Mouse (Mus musculus): ENCODE measurements around the gene Mpzl2. TPM values are rescaled to one million over a fixed set of nuclear protein-coding genes. Genes with fewer than 3 reads are reported as not detected.

Gene Mpzl2
- total and polyA plus RNA-seq, 3 experiments, result 4.9 to 12.5 (median 9.2) TPM

DNA sequence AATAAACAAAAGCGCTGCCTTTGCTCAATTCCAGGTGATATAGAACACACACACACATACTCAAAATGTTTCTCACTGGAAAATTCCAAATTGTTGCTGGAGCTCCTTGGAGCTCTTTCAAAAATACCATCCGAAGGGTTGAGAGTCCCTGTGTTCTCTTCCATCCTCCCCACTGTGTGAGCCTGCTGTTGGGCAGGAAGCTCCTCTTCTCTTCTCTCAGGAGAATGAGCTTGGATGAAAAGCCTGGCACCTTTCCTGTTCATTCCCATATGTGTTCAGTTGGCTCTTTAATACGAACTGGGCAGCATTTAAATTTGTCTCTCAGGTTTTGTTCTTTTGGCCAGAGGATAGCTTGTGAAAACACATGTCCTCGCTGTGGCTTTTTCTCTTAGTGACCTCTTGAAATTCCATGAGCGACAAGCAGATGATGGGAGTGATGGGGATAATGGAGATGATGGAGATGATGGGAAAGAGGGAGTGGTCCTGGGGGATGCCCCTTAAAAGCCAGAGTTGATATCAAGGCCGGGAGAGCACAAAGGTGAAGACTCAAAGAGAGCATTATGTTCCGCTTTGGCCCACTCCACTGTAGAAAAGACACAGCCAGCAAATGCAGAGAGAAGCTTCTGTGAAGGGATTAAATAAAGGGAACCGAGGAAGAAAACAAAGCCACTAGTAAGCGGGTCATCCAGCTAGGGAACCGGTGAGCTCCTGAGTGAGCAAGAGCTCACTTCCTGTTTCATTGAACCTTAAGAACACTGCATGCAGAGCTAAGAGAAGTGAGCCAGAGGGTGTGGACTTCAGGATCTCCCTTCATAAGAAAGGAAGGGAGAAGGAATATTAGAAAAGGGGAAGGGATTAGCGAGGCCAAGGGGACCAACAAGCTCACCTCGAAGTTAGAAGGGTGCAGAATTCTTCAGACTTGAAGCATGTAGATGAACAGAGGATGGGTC lies 46.4 kb downstream of the Mpzl2 start:
- no peak for DNase-seq

- DNase-seq, result no peak
Observed at GRCm38 (mm10) chr9:45088040-45088439, 48.4 kb downstream of the Mpzl2 start.

GRCm38 (mm10) chr9:45090811-45091210 lies 51.2 kb downstream of the Mpzl2 start:
- DNase-seq, result no peak

DNA sequence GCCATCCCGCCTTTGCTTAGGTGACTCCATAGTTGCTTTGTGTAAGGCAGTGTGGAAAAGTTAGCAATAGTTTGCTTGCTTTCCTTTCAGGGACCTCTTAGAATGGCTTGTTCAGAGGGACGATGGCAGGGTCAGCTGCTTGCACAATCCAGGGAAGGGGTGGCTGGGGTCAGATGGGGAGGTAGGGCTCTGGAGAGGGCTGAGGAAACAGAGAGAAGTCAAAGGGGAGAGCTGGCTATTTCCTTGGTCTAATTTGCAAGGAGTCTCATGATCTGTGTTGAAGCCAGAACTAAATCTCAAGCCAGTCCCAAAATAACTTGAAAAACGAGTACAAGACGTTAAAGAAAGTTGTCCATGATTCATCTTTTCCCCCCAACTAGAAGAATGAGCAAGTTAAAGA lies 53.0 kb downstream of the Mpzl2 start:
- peak; percentile 28 for DNase-seq

DNA sequence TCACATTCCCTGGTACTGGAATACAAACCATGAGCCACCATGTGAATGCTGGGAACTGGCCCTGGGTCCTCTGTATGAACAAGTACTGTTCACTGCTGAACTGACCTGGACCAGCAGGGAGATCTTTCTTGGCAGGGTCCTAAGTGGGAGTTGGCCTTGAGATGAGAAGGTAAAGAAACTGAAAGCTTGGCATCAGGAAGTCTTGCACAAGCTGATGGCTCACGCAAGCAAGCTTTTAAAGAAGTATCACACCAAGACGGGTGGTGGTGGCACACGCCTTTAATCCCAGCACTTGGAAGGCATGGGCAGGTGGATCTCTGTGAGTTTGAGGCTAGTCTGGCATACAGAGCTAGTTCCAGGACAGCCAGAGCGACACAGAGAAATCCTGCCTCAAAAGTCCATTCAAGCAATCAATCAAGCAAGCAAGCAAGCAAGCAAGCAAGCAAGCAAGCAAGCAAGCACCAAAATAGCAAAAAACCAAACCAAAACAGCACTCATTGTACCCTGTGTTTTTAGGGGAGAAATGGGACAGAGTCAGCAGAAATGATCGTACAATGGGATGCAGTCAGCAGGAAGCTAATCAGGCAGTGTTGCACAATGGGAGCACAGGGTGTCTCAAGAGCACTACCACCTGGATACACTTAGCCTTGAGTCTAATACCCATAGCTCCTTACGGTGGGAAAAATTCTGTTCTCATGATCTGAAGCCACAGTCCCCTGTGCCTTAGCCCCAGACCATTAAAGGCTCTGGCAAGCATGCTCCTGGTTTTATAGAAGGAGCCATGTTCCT lies 55.7 kb downstream of the Mpzl2 start:
- peak; percentile 7 for DNase-seq

DNA sequence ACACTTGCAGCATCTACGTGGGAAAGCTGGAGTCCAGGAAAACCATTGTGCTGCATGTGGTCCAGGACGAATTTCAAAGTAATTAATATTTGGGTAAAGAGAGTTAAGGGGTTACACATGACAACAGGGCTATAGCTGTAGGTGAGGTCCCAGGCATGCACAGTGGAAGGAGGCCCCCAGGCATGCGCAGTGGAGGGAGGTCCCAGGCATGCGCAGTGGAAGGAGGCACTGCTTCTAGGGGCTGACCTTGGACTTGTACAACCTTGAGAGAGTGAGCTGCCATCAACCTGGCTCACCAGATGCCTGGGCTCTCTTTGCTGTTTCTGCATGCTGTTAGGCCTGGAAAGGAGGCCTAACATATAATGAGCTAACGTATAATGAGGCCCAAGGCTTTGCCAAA lies 58.3 kb downstream of the Mpzl2 start:
- peak; percentile 5 for DNase-seq

- no peak for DNase-seq
Observed at GRCm38 (mm10) chr9:45098426-45098825, 58.8 kb downstream of the Mpzl2 start.

GRCm38 (mm10) chr9:45102528-45102927 lies 62.9 kb downstream of the Mpzl2 start:
- DNase-seq, result peak; percentile 45

- DNase-seq, result peak; percentile 5
Observed at GRCm38 (mm10) chr9:45103211-45103979, 63.8 kb downstream of the Mpzl2 start.

Other genes with a start within 250 kb of the Mpzl2 start
- gene Tmem25, start 240.5 kb upstream of the Mpzl2 start, total RNA-seq (2021), result 1 to 10 TPM; 3.1 to 9.8 TPM
- 15.7 and 22.1 TPM in 2 replicates for gene Tmem25, start 240.5 kb upstream of the Mpzl2 start, polyA plus RNA-seq (2012; rRNA removed)
- gene Ttc36, start 236.7 kb upstream of the Mpzl2 start, total RNA-seq (2021), result 1 to 10 TPM; 1.6 to 4.1 TPM
- 16.6 and 21.5 TPM in 2 replicates for gene Ttc36, start 236.7 kb upstream of the Mpzl2 start, polyA plus RNA-seq (2012; rRNA removed)
- 10 to 100 TPM; 20.0 to 38.4 TPM for gene Kmt2a, start 158.5 kb upstream of the Mpzl2 start, total RNA-seq (2021)
- 12.9 and 19.4 TPM in 2 replicates for gene Kmt2a, start 158.5 kb upstream of the Mpzl2 start, polyA plus RNA-seq (2012; rRNA removed)
- 100 to 1,000 TPM; 557 to 696 TPM for gene Atp5l, start 119.1 kb upstream of the Mpzl2 start, total RNA-seq (2021)
- gene Atp5l, start 119.1 kb upstream of the Mpzl2 start, polyA plus RNA-seq (2012; rRNA removed), result 184 and 248 TPM in 2 replicates
- 100 to 1,000 TPM in 1 of 2 experiments, 10 to 100 TPM in 1; 90.8 to 121 TPM for gene Ube4a, start 74.2 kb upstream of the Mpzl2 start, total RNA-seq (2021)
- 4.1 and 6.4 TPM in 2 replicates for gene Ube4a, start 74.2 kb upstream of the Mpzl2 start, polyA plus RNA-seq (2012; rRNA removed)
- 1 to 10 TPM in 1 of 2 experiments, not detected in 1; 1.0 TPM for gene Cd3g, start 59.4 kb upstream of the Mpzl2 start, total RNA-seq (2021)
- 0.21 TPM in 1 of 2 replicates, not detected in the other for gene Cd3g, start 59.4 kb upstream of the Mpzl2 start, polyA plus RNA-seq (2012; rRNA removed)
- gene Cd3d, start 58.0 kb upstream of the Mpzl2 start, total RNA-seq (2021), result under 1 TPM in 1 of 2 experiments, not detected in 1; 0.90 TPM
- 0.06 TPM in 1 of 2 replicates, not detected in the other for gene Cd3d, start 58.0 kb upstream of the Mpzl2 start, polyA plus RNA-seq (2012; rRNA removed)
- 1 to 10 TPM in 1 of 2 experiments, under 1 TPM in 1; 0.55 to 1.5 TPM for gene Cd3e, start 30.2 kb upstream of the Mpzl2 start, total RNA-seq (2021)
- gene Cd3e, start 30.2 kb upstream of the Mpzl2 start, polyA plus RNA-seq (2012; rRNA removed), result 0.34 and 0.42 TPM in 2 replicates
- gene Mpzl3, start 15.4 kb downstream of the Mpzl2 start, total RNA-seq (2021), result 10 to 100 TPM in 1 of 2 experiments, 1 to 10 TPM in 1; 6.2 to 13.3 TPM
- 0.99 and 1.3 TPM in 2 replicates for gene Mpzl3, start 15.4 kb downstream of the Mpzl2 start, polyA plus RNA-seq (2012; rRNA removed)
- gene Jaml, start 39.4 kb downstream of the Mpzl2 start, total RNA-seq (2021), result 1 to 10 TPM; 1.0 to 2.9 TPM
- gene Jaml, start 39.4 kb downstream of the Mpzl2 start, polyA plus RNA-seq (2012; rRNA removed), result 0.06 and 0.08 TPM in 2 replicates
- gene Scn2b, start 78.0 kb downstream of the Mpzl2 start, total RNA-seq (2021), result 10 to 100 TPM; 10.4 to 13.5 TPM
- gene Scn2b, start 78.0 kb downstream of the Mpzl2 start, polyA plus RNA-seq (2012; rRNA removed), result 2.0 and 2.2 TPM in 2 replicates
- gene Scn4b, start 98.6 kb downstream of the Mpzl2 start, total RNA-seq (2021), result 1 to 10 TPM in 1 of 2 experiments, under 1 TPM in 1; 0.46 to 1.0 TPM
- gene Scn4b, start 98.6 kb downstream of the Mpzl2 start, polyA plus RNA-seq (2012; rRNA removed), result 0.18 and 0.51 TPM in 2 replicates
- 1 to 10 TPM in 1 of 2 experiments, not detected in 1; 1.1 TPM for gene BC049352, start 142.2 kb downstream of the Mpzl2 start, total RNA-seq (2021)
- 0.16 and 0.23 TPM in 2 replicates for gene BC049352, start 142.2 kb downstream of the Mpzl2 start, polyA plus RNA-seq (2012; rRNA removed)
- not detected for gene Tmprss4, start 164.3 kb downstream of the Mpzl2 start, total RNA-seq (2021)
- gene Tmprss4, start 164.3 kb downstream of the Mpzl2 start, polyA plus RNA-seq (2012; rRNA removed), result not detected in 2 replicates
- gene Il10ra, start 229.3 kb downstream of the Mpzl2 start, total RNA-seq (2021), result 1 to 10 TPM; 2.3 to 3.7 TPM
- 3.1 and 3.6 TPM in 2 replicates for gene Il10ra, start 229.3 kb downstream of the Mpzl2 start, polyA plus RNA-seq (2012; rRNA removed)

Data from adrenal gland, adult 2 months (tissue).